Mouse (Mus musculus) layer of hippocampus, adult 8-10 months (tissue): ENCODE measurements at regions not wholly inside any gene's neighbourhood (a gene's known extent, or its start where the extent isn't known, plus 50 kb on each side); places are given as distances from the start of the nearest gene placed in this dataset.
A peak's percentile ranks its signal among the peaks of the same experiment; 100 is the strongest.
"Not testable (repeated sequence)": the region's sequence is repeated elsewhere in the genome, so short reads cannot be mapped to it uniquely, and the experiment has no call there.

Experiments used
- DNase-seq, 2 experiments: peaks; one replicate each; pipeline ENCODE4 v3.0.0; 2022; ENCODE audit warnings: low spot score in 2 of 2

GRCm38 (mm10) chr17:66206074-66206473 is 82.8 kb downstream of the Ddx11 start:
- DNase-seq, result no peak

- not testable (repeated sequence) for DNase-seq
Observed at GRCm38 (mm10) chr17:66207653-66208497, 84.6 kb downstream of the Ddx11 start.

GRCm38 (mm10) chr17:66208803-66209515 is 85.6 kb downstream of the Ddx11 start:
- DNase-seq, result not testable (repeated sequence)

- DNase-seq, result no peak
Observed at GRCm38 (mm10) chr17:66211561-66211960, 88.2 kb downstream of the Ddx11 start.

- no peak for DNase-seq
Observed at GRCm38 (mm10) chr17:66212616-66213015, 89.3 kb downstream of the Ddx11 start.

- no peak for DNase-seq
Observed at GRCm38 (mm10) chr17:66218321-66218720, 95.0 kb downstream of the Ddx11 start.

GRCm38 (mm10) chr17:66219669-66220435 is 96.5 kb downstream of the Ddx11 start:
- DNase-seq, result no peak

- DNase-seq, result peak; percentile 37 to 75
Observed at GRCm38 (mm10) chr17:66221256-66221655, 97.9 kb downstream of the Ddx11 start.

- no peak for DNase-seq
Observed at GRCm38 (mm10) chr17:66223711-66224110, 100.4 kb downstream of the Ddx11 start.

- no peak for DNase-seq
Observed at GRCm38 (mm10) chr17:66224241-66224640, 100.9 kb downstream of the Ddx11 start.

GRCm38 (mm10) chr17:66232391-66232790 is 109.1 kb downstream of the Ddx11 start:
- DNase-seq, result no peak

GRCm38 (mm10) chr17:66232891-66233421 is 109.6 kb downstream of the Ddx11 start:
- DNase-seq, result no peak

GRCm38 (mm10) chr17:66233451-66233951 is 110.2 kb downstream of the Ddx11 start:
- no peak for DNase-seq

- no peak for DNase-seq
Observed at GRCm38 (mm10) chr17:66234432-66234831, 111.1 kb downstream of the Ddx11 start.

GRCm38 (mm10) chr17:66235096-66235805 is 111.9 kb downstream of the Ddx11 start:
- peak; percentile 74 to 87 for DNase-seq

GRCm38 (mm10) chr17:66235806-66236335 is 112.6 kb downstream of the Ddx11 start:
- no peak for DNase-seq

GRCm38 (mm10) chr17:66241868-66242622 is 118.7 kb downstream of the Ddx11 start:
- DNase-seq, result no peak

- DNase-seq, result no peak
Observed at GRCm38 (mm10) chr17:66244183-66244582, 120.9 kb downstream of the Ddx11 start.

GRCm38 (mm10) chr17:66246031-66246534 is 122.8 kb downstream of the Ddx11 start:
- no peak for DNase-seq
